Mouse (Mus musculus): ENCODE measurements at regions not wholly inside any gene's neighbourhood (a gene's known extent, or its start where the extent isn't known, plus 50 kb on each side); places are given as distances from the start of the nearest gene placed in this dataset.

- Histone ChIP-seq H3K4me1 (replicated peaks; ENCODE audit: control insufficient read depth, insufficient read depth, low read length) (no peaks in the 10 kb centered on the region), H3K9me3 (ENCODE audit: control insufficient read depth, low read length) (no peaks in the 10 kb centered on the region), H3K4me3 (ENCODE audit: low read depth, low read length) (no peak overlapping the region), H3K27ac (ENCODE audit: low read depth, low read length) (no peak overlapping the region), H3K9ac (ENCODE audit: low read depth, low read length) (no peak overlapping the region), H3K27me3 (replicated peaks; ENCODE audit: control insufficient read depth, insufficient read depth, low read length) (no peaks in the 10 kb centered on the region), H3K36me3 (ENCODE audit: control insufficient read depth, insufficient read depth, low read length) (no peaks in the 10 kb centered on the region), H3K4me2 (no peak overlapping the region)
- ATAC-seq (replicated peaks; ENCODE audit: low FRiP score), result no peak
- 86% methylated on average over 7 of the region's 7 CpGs for WGBS
- no peak for DNase-seq (ENCODE audit: low spot score)
Measured at GRCm38 (mm10) chr3:142976519-142977394, 95.0 kb upstream of the Pkn2 start.

GRCm38 (mm10) chr3:142975606-142976005, 93.8 kb upstream of the Pkn2 start:
- DNase-seq (ENCODE audit: low spot score) (no peak), ATAC-seq (replicated peaks; ENCODE audit: low FRiP score) (no peak)
- Histone ChIP-seq H3K4me3 (ENCODE audit: low read depth, low read length) (no peak overlapping the region), H3K36me3 (ENCODE audit: control insufficient read depth, insufficient read depth, low read length) (no peaks in the 10 kb centered on the region), H3K4me1 (replicated peaks; ENCODE audit: control insufficient read depth, insufficient read depth, low read length) (no peaks in the 10 kb centered on the region), H3K4me2 (no peak overlapping the region), H3K9ac (ENCODE audit: low read depth, low read length) (no peak overlapping the region), H3K27ac (ENCODE audit: low read depth, low read length) (no peak overlapping the region), H3K27me3 (replicated peaks; ENCODE audit: control insufficient read depth, insufficient read depth, low read length) (no peaks in the 10 kb centered on the region), H3K9me3 (ENCODE audit: control insufficient read depth, low read length) (no peaks in the 10 kb centered on the region)
- WGBS, result 88% methylated on average over 8 of the region's 8 CpGs

GRCm38 (mm10) chr3:142969501-142969900, 87.7 kb upstream of the Pkn2 start:
- ATAC-seq (replicated peaks; ENCODE audit: low FRiP score), result no peak
- H3K4me3 ChIP-seq (ENCODE audit: low read depth, low read length), result no peak overlapping the region
- no peak overlapping the region for H3K9ac ChIP-seq (ENCODE audit: low read depth, low read length)
- H3K4me2 ChIP-seq, result no peak overlapping the region
- H3K36me3 ChIP-seq (ENCODE audit: control insufficient read depth, insufficient read depth, low read length), result no peaks in the 10 kb centered on the region
- DNase-seq (ENCODE audit: low spot score), result no peak
- H3K27ac ChIP-seq (ENCODE audit: low read depth, low read length), result no peak overlapping the region
- WGBS, result 65% methylated on average over 2 of the region's 2 CpGs
- H3K4me1 ChIP-seq (replicated peaks; ENCODE audit: control insufficient read depth, insufficient read depth, low read length), result no peaks in the 10 kb centered on the region
- H3K27me3 ChIP-seq (replicated peaks; ENCODE audit: control insufficient read depth, insufficient read depth, low read length), result no peaks in the 10 kb centered on the region
- no peaks in the 10 kb centered on the region for H3K9me3 ChIP-seq (ENCODE audit: control insufficient read depth, low read length)

- Histone ChIP-seq H3K4me3 (ENCODE audit: low read depth, low read length) (no peak overlapping the region), H3K9me3 (ENCODE audit: control insufficient read depth, low read length) (no peaks in the 10 kb centered on the region), H3K27ac (ENCODE audit: low read depth, low read length) (no peak overlapping the region), H3K36me3 (ENCODE audit: control insufficient read depth, insufficient read depth, low read length) (no peaks in the 10 kb centered on the region), H3K4me2 (no peak overlapping the region), H3K9ac (ENCODE audit: low read depth, low read length) (no peak overlapping the region), H3K4me1 (replicated peaks; ENCODE audit: control insufficient read depth, insufficient read depth, low read length) (no peaks in the 10 kb centered on the region), H3K27me3 (replicated peaks; ENCODE audit: control insufficient read depth, insufficient read depth, low read length) (no peaks in the 10 kb centered on the region)
- 75% methylated on average over 4 of the region's 4 CpGs for WGBS
- DNase-seq (ENCODE audit: low spot score) (no peak), ATAC-seq (replicated peaks; ENCODE audit: low FRiP score) (no peak)
Measured at GRCm38 (mm10) chr3:142965604-142966003, 83.8 kb upstream of the Pkn2 start.

GRCm38 (mm10) chr3:142963818-142964372, 82.1 kb upstream of the Pkn2 start:
- Histone ChIP-seq H3K36me3 (ENCODE audit: control insufficient read depth, insufficient read depth, low read length) (no peaks in the 10 kb centered on the region), H3K9ac (ENCODE audit: low read depth, low read length) (no peak overlapping the region), H3K4me3 (ENCODE audit: low read depth, low read length) (no peak overlapping the region), H3K4me1 (replicated peaks; ENCODE audit: control insufficient read depth, insufficient read depth, low read length) (no peaks in the 10 kb centered on the region), H3K4me2 (no peak overlapping the region), H3K27ac (ENCODE audit: low read depth, low read length) (no peak overlapping the region), H3K27me3 (replicated peaks; ENCODE audit: control insufficient read depth, insufficient read depth, low read length) (no peaks in the 10 kb centered on the region), H3K9me3 (ENCODE audit: control insufficient read depth, low read length) (no peaks in the 10 kb centered on the region)
- DNase-seq (ENCODE audit: low spot score) (no peak), ATAC-seq (replicated peaks; ENCODE audit: low FRiP score) (no peak)
- WGBS, result 88% methylated on average over 4 of the region's 4 CpGs

GRCm38 (mm10) chr3:142957768-142958167, 76.0 kb upstream of the Pkn2 start:
- Histone ChIP-seq H3K36me3 (ENCODE audit: control insufficient read depth, insufficient read depth, low read length) (no peaks in the 10 kb centered on the region), H3K9me3 (ENCODE audit: control insufficient read depth, low read length) (no peaks in the 10 kb centered on the region), H3K9ac (ENCODE audit: low read depth, low read length) (no peak overlapping the region), H3K4me2 (no peak overlapping the region), H3K4me1 (replicated peaks; ENCODE audit: control insufficient read depth, insufficient read depth, low read length) (no peaks in the 10 kb centered on the region), H3K4me3 (ENCODE audit: low read depth, low read length) (no peak overlapping the region), H3K27ac (ENCODE audit: low read depth, low read length) (no peak overlapping the region), H3K27me3 (replicated peaks; ENCODE audit: control insufficient read depth, insufficient read depth, low read length) (no peaks in the 10 kb centered on the region)
- 87% methylated on average over 8 of the region's 8 CpGs for WGBS
- no peak for ATAC-seq (replicated peaks; ENCODE audit: low FRiP score)
- DNase-seq (ENCODE audit: low spot score), result no peak

- Histone ChIP-seq H3K4me1 (replicated peaks; ENCODE audit: control insufficient read depth, insufficient read depth, low read length) (no peaks in the 10 kb centered on the region), H3K27me3 (replicated peaks; ENCODE audit: control insufficient read depth, insufficient read depth, low read length) (no peaks in the 10 kb centered on the region), H3K4me2 (no peak overlapping the region), H3K9ac (ENCODE audit: low read depth, low read length) (no peak overlapping the region), H3K4me3 (ENCODE audit: low read depth, low read length) (no peak overlapping the region), H3K27ac (ENCODE audit: low read depth, low read length) (no peak overlapping the region), H3K36me3 (ENCODE audit: control insufficient read depth, insufficient read depth, low read length) (no peaks in the 10 kb centered on the region), H3K9me3 (ENCODE audit: control insufficient read depth, low read length) (no peaks in the 10 kb centered on the region)
- 27% methylated on average over 7 of the region's 7 CpGs for WGBS
- no peak for DNase-seq (ENCODE audit: low spot score)
- ATAC-seq (replicated peaks; ENCODE audit: low FRiP score), result no peak
Measured at GRCm38 (mm10) chr3:142948771-142949170, 67.0 kb upstream of the Pkn2 start.

- Histone ChIP-seq H3K9ac (ENCODE audit: low read depth, low read length) (no peak overlapping the region), H3K4me1 (replicated peaks; ENCODE audit: control insufficient read depth, insufficient read depth, low read length) (no peaks in the 10 kb centered on the region), H3K27me3 (replicated peaks; ENCODE audit: control insufficient read depth, insufficient read depth, low read length) (no peaks in the 10 kb centered on the region), H3K9me3 (ENCODE audit: control insufficient read depth, low read length) (no peaks in the 10 kb centered on the region), H3K4me3 (ENCODE audit: low read depth, low read length) (no peak overlapping the region), H3K27ac (ENCODE audit: low read depth, low read length) (no peak overlapping the region), H3K36me3 (ENCODE audit: control insufficient read depth, insufficient read depth, low read length) (no peaks in the 10 kb centered on the region), H3K4me2 (no peak overlapping the region)
- DNase-seq (ENCODE audit: low spot score) (no peak), ATAC-seq (replicated peaks; ENCODE audit: low FRiP score) (no peak)
- WGBS, result 64% methylated on average over 6 of the region's 6 CpGs
Measured at GRCm38 (mm10) chr3:142941319-142942024, 59.7 kb upstream of the Pkn2 start.
